Mouse (Mus musculus) liver, embryonic 13.5 days (tissue): ENCODE measurements at regions not wholly inside any gene's neighbourhood (a gene's known extent, or its start where the extent isn't known, plus 50 kb on each side); places are given as distances from the start of the nearest gene placed in this dataset.

ENCODE experiments used
- ATAC-seq: fragments of 200-750 bp; cut with Nextera tagmentation; 2 replicates; pipeline ENCODE4 v1.8.0; 2017; ENCODE audit warnings: low read depth, mild to moderate bottlenecking, moderate number of reproducible peaks, moderate library complexity
- DNase-seq: peaks from one replicate; pipeline ENCODE4 v3.0.0; 2022
- H3K27ac ChIP-seq: fragments of 300-500 bp; sonication (generic); 2 replicates; pipeline ENCODE4 v1.5.1; 2015; ENCODE audit warnings: moderate library complexity, mild to moderate bottlenecking, inconsistent platforms
- H3K27me3 ChIP-seq: fragments of 300-500 bp; sonication (generic); 2 replicates; pipeline ENCODE4 v1.6.1; 2015; ENCODE audit warnings: mild to moderate bottlenecking, inconsistent platforms
- H3K36me3 ChIP-seq: fragments of 300-500 bp; sonication (generic); 2 replicates; pipeline ENCODE4 v1.6.1; 2015; ENCODE audit warnings: mild to moderate bottlenecking, inconsistent platforms
- H3K4me1 ChIP-seq: fragments of 300-500 bp; sonication (generic); replicated peaks from 2 replicates; pipeline ENCODE4 v1.6.1; 2015; ENCODE audit warnings: inconsistent platforms
- H3K4me2 ChIP-seq: fragments of 300-500 bp; sonication (generic); 2 replicates; pipeline ENCODE4 v1.6.1; 2015; ENCODE audit warnings: inconsistent platforms, mild to moderate bottlenecking, moderate library complexity
- H3K4me3 ChIP-seq: fragments of 300-500 bp; sonication (generic); replicated peaks from 2 replicates; pipeline ENCODE4 v1.5.1; 2015; ENCODE audit warnings: mild to moderate bottlenecking, inconsistent platforms
- H3K9ac ChIP-seq: fragments of 300-500 bp; sonication (generic); 2 replicates; pipeline ENCODE4 v1.6.1; 2015; ENCODE audit warnings: mild to moderate bottlenecking, inconsistent platforms
- H3K9me3 ChIP-seq: fragments of 300-500 bp; sonication (generic); replicated peaks from 2 replicates; pipeline ENCODE4 v1.6.1; 2016; ENCODE audit warnings: inconsistent platforms
- WGBS: fragments of 180-500 bp; shearing (Covaris S2); methylation state at CpG from one replicate; pipeline ENCODE4 v1.1.7; 2015; ENCODE audit not compliant: insufficient replicate concordance; 5-methylcytosine and 5-hydroxymethylcytosine counted together

DNA sequence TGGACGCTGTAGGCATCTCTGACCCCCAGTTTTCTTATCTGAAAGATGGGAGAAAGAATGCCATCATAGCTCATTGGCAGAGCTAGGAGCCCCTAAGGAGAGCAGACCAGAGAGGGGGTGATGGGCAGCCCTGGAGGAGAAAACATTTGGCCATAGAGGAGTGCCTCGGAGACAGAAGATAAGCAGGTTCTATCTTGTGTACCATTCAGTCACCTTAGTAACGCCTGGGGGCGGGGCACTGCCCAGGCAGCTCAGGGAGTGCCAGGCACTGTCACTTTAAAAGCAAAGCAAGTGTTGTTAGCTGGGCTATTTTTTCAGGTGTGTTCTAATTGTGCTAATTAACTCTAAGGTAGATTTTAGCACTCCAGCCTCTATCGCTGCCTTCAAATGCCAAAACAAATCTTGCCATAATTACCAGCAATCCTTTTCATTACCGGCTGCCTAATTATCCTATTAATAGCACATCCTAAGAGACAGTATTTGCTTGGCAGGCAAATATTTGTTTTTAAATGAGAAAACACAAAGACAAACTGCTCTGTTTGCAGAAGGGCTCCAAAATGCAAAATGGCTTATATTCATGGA lies 119.1 kb downstream of the Tle3 start:
- peaks cover 18% of the 10 kb centered on the region for H3K27me3 ChIP-seq
- no peaks in the 10 kb centered on the region for H3K36me3 ChIP-seq
- no peaks in the 10 kb centered on the region for H3K4me1 ChIP-seq
- no peak overlapping the region for H3K27ac ChIP-seq
- 39% methylated on average over 6 of the region's 6 CpGs for WGBS
- ATAC-seq (no peak), DNase-seq (no peak)
- no peak overlapping the region for H3K4me2 ChIP-seq
- H3K9me3 ChIP-seq, result no peaks in the 10 kb centered on the region
- H3K9ac ChIP-seq, result no peak overlapping the region
- no peak overlapping the region for H3K4me3 ChIP-seq

DNA sequence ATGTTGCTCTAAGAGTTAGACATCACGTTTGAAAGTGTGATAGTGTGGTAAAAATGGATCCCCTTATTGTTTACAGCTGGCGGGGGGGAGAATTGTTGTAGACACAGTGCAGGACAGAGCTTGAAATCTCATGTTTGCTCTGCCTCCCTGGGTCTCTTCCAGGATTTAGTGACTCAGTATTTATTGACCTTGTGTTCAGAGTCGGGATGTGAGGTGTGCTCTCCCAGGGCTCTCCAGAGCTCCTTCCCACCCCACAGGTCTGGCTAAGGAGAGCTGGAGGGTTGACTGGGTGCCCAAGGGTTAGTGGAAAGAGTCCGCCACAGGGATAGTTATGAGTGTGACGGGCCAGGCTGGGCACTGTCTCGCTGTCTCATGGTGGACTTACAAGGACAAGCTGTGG lies 117.8 kb downstream of the Tle3 start:
- H3K9ac ChIP-seq, result no peak overlapping the region
- H3K27ac ChIP-seq, result no peak overlapping the region
- no peak overlapping the region for H3K4me3 ChIP-seq
- H3K36me3 ChIP-seq, result no peaks in the 10 kb centered on the region
- H3K9me3 ChIP-seq, result no peaks in the 10 kb centered on the region
- H3K4me1 ChIP-seq, result no peaks in the 10 kb centered on the region
- ATAC-seq (no peak), DNase-seq (no peak)
- WGBS, result 46% methylated on average over 6 of the region's 6 CpGs
- H3K27me3 ChIP-seq, result peaks cover 18% of the 10 kb centered on the region
- no peak overlapping the region for H3K4me2 ChIP-seq

DNA sequence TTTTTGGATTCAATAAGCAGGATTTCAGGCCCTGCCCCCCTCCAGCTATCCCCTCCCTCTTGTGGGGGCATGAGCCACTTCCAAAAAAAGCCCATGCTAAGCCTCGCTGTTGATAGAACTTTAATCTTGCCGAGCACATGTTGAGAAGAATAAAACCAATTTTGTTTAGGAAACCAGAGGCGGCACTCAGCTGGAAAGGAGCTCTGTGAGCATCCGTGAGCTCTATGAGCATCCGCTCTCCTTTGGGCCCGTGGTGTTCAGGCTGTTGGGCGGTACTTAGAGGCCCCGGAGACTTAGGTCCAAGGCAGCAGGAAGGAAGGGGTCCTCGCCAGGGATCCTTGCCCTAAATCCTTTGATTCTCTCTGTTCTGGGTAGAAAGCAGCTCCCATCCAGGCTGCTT lies 117.0 kb downstream of the Tle3 start:
- no peaks in the 10 kb centered on the region for H3K9me3 ChIP-seq
- H3K27ac ChIP-seq, result no peak overlapping the region
- H3K4me2 ChIP-seq, result no peak overlapping the region
- no peaks in the 10 kb centered on the region for H3K4me1 ChIP-seq
- no peak overlapping the region for H3K9ac ChIP-seq
- WGBS, result 37% methylated on average over 9 of the region's 9 CpGs
- peaks cover 18% of the 10 kb centered on the region for H3K27me3 ChIP-seq
- no peaks in the 10 kb centered on the region for H3K36me3 ChIP-seq
- DNase-seq (no peak), ATAC-seq (no peak)
- H3K4me3 ChIP-seq, result no peak overlapping the region

DNA sequence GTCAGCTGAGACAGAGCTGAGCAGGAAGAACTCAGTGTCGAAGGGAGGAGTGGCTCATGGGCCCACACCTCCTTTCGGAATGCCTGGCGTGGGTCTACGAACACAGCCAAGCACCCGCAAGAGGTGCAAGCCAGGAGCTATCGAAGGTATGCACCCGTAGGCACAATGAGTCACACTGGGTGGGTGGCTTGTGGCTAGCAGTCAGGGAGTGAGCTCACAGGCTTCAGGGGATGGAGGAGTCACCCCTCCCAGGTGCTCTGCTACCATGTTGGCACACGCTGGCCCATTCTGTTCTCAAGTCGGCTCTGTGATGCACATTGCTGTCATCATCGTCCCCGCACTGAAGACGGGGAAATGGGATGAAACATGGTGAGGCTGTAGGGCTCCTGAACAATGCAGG lies 115.7 kb downstream of the Tle3 start:
- DNase-seq (no peak), ATAC-seq (no peak)
- H3K4me1 ChIP-seq, result no peaks in the 10 kb centered on the region
- peaks cover 18% of the 10 kb centered on the region for H3K27me3 ChIP-seq
- WGBS, result 67% methylated on average over 12 of the region's 12 CpGs
- H3K9me3 ChIP-seq, result no peaks in the 10 kb centered on the region
- H3K4me3 ChIP-seq, result no peak overlapping the region
- no peak overlapping the region for H3K27ac ChIP-seq
- no peak overlapping the region for H3K4me2 ChIP-seq
- no peaks in the 10 kb centered on the region for H3K36me3 ChIP-seq
- H3K9ac ChIP-seq, result no peak overlapping the region

DNA sequence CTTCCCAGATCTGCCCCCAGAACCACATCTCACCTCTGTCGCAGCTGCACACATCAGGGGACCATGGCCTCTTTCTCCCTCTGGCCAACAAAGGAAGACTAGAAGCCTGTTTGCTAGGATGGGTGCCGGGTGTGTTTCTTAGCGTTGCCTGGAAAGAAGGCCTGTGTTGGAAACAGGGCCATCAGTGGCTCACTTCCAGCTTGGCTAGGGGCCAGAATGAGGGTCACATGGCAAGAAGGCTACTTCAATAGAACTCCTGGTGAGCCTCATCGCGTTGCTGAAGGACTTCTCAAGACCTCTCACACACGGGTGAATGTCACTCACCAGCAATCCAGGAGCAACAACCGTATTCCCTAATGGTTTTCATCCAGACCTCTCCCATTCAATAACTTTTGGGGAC lies 115.0 kb downstream of the Tle3 start:
- ATAC-seq (no peak), DNase-seq (no peak)
- Histone ChIP-seq H3K4me1 (no peaks in the 10 kb centered on the region), H3K27ac (no peak overlapping the region), H3K36me3 (no peaks in the 10 kb centered on the region), H3K4me2 (no peak overlapping the region), H3K27me3 (peaks cover 18% of the 10 kb centered on the region), H3K9ac (no peak overlapping the region), H3K9me3 (no peaks in the 10 kb centered on the region), H3K4me3 (no peak overlapping the region)
- 61% methylated on average over 7 of the region's 7 CpGs for WGBS

DNA sequence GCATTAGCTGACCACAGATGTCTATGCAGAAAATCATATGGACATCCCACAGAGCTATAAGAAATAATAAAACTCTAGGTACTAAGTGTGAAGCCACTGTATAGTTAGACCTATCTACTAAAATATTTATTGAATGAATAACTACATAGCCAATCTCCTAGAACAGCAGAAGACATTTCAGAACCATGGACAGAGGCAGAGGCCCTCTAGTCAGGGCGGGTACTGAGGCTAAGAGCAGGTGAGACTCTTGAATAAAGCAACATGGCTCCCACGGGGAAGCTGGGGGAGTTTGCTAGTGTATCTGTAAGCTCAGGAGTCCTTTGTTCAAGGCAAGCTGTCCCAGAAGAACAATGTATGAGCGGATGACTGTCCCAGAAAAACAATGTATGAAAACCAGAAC lies 112.2 kb downstream of the Tle3 start:
- H3K9me3 ChIP-seq, result no peaks in the 10 kb centered on the region
- 14% methylated on average over 3 of the region's 3 CpGs for WGBS
- no peak overlapping the region for H3K4me2 ChIP-seq
- no peak overlapping the region for H3K27ac ChIP-seq
- ATAC-seq (no peak), DNase-seq (no peak)
- peaks cover 15% of the 10 kb centered on the region for H3K27me3 ChIP-seq
- H3K9ac ChIP-seq, result no peak overlapping the region
- H3K4me1 ChIP-seq, result no peaks in the 10 kb centered on the region
- H3K36me3 ChIP-seq, result no peaks in the 10 kb centered on the region
- H3K4me3 ChIP-seq, result no peak overlapping the region

DNA sequence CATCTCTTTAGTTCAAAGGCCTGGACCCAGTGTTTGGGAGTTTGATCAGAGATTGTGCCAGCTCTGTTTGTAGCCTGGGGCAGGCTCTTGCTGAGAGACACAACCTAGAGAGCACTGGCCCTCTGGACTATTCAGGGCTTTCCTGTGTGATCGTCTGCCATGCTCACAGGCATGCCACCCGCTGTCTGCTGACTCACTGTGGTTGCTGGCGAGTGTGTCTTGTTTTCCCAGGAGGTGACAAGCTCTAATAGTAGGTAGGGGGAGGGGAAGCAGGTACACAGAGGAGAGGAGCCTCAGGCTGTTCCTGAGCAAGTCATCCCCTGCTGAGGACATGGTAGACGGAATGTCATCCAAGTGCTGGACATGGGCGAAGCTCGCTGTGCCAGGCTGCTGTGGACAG lies 107.5 kb downstream of the Tle3 start:
- DNase-seq (no peak), ATAC-seq (no peak)
- H3K36me3 ChIP-seq, result no peaks in the 10 kb centered on the region
- 0 out of 2 replicates have a peak, but pooled peaks cover 4% of the 10 kb centered on the region for H3K27me3 ChIP-seq
- no peaks in the 10 kb centered on the region for H3K4me1 ChIP-seq
- no peak overlapping the region for H3K4me3 ChIP-seq
- 36% methylated on average over 6 of the region's 6 CpGs for WGBS
- H3K27ac ChIP-seq, result no peak overlapping the region
- H3K4me2 ChIP-seq, result no peak overlapping the region
- no peaks in the 10 kb centered on the region for H3K9me3 ChIP-seq
- H3K9ac ChIP-seq, result no peak overlapping the region

DNA sequence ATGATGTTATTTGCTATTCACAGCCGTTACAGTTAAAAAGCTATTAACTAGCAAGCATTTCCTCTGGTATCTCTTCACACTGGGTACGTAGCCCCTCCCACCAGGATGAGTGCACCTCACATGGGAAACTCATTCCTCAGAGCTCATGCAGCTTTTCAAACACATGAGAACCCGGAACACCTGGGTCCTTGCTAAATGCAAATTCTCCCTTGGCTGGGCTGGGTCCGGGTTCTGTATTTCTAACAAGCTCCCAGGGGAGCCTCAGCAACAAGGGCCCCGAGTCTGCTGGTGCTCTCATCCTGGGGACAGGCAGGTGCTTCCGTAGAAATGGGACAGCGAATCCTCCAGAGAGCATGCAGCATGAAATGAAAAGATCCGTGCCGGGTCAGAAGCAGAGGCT lies 106.7 kb downstream of the Tle3 start:
- no peak for DNase-seq
- H3K27ac ChIP-seq, result no peak overlapping the region
- H3K27me3 ChIP-seq, result 0 out of 2 replicates have a peak, but pooled peaks cover 4% of the 10 kb centered on the region
- WGBS, result 36% methylated on average over 9 of the region's 9 CpGs
- no peak overlapping the region for H3K4me2 ChIP-seq
- H3K36me3 ChIP-seq, result no peaks in the 10 kb centered on the region
- no peak for ATAC-seq
- no peak overlapping the region for H3K9ac ChIP-seq
- no peak overlapping the region for H3K4me3 ChIP-seq
- no peaks in the 10 kb centered on the region for H3K9me3 ChIP-seq
- H3K4me1 ChIP-seq, result no peaks in the 10 kb centered on the region

DNA sequence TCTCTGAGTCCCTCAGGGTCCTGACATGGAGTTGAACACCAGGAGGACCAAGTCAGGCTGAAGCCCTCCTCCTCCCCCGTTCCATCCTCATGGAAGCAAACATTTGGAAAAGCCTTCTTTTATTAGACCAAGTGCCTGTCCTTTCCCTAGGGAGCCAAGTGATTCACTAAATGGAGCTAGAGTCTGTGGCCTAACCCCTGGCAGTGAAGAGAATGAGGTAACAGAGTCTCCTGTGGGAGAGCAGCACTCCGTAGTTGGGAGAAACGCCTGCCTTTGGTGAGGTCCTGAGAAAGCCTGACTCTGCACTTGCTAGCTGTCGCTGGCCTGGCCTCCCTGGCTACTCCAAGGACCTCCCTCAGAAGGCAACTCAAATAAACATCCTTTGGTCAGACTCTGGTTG lies 104.2 kb downstream of the Tle3 start:
- H3K9me3 ChIP-seq, result no peaks in the 10 kb centered on the region
- H3K9ac ChIP-seq, result no peak overlapping the region
- no peak overlapping the region for H3K4me3 ChIP-seq
- ATAC-seq (no peak), DNase-seq (no peak)
- no peak overlapping the region for H3K4me2 ChIP-seq
- H3K27ac ChIP-seq, result no peak overlapping the region
- H3K4me1 ChIP-seq, result no peaks in the 10 kb centered on the region
- H3K27me3 ChIP-seq, result 0 out of 2 replicates have a peak, but pooled peaks cover 4% of the 10 kb centered on the region
- H3K36me3 ChIP-seq, result no peaks in the 10 kb centered on the region
- 44% methylated on average over 4 of the region's 4 CpGs for WGBS

DNA sequence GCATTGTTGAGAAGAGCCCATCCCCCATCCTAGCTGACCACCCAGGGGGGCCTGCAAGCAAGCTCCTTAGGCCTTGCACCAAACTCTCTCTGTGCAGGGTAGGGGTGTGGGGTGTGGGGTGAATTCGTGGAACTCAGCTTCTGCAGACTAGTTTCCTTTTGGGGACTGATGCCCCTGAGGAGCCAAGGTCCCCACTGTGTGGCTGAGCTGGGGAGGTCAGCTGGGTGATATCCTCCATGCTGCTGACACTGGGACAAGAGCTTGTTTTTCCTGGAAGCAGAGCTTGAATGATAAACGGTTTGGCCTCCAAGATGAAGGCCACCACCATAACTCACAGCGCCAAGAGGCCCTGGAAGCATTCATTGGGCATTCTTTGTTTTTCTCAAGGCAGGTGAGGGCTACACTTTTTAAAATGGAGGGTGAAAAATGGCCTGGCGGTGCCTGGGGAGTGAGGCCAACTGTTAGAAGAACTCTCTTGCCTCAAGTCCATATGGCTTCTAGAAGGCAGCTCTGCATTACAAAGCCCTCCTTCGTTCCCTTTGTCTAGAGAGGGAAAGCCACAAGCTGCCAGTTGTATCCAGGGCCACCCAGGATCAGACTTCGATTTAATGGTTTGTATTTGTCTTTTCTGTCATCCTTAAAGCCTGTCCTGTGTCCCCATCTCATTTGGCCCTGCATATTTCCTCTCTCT lies 98.8 kb downstream of the Tle3 start:
- no peak for DNase-seq
- Histone ChIP-seq H3K4me2 (no peak overlapping the region), H3K27ac (no peak overlapping the region), H3K4me1 (no peaks in the 10 kb centered on the region), H3K9me3 (no peaks in the 10 kb centered on the region), H3K4me3 (no peak overlapping the region), H3K9ac (no peak overlapping the region), H3K27me3 (0 out of 2 replicates have a peak, but pooled peaks cover 3% of the 10 kb centered on the region), H3K36me3 (no peaks in the 10 kb centered on the region)
- WGBS, result 43% methylated on average over 6 of the region's 6 CpGs
- no peak for ATAC-seq

DNA sequence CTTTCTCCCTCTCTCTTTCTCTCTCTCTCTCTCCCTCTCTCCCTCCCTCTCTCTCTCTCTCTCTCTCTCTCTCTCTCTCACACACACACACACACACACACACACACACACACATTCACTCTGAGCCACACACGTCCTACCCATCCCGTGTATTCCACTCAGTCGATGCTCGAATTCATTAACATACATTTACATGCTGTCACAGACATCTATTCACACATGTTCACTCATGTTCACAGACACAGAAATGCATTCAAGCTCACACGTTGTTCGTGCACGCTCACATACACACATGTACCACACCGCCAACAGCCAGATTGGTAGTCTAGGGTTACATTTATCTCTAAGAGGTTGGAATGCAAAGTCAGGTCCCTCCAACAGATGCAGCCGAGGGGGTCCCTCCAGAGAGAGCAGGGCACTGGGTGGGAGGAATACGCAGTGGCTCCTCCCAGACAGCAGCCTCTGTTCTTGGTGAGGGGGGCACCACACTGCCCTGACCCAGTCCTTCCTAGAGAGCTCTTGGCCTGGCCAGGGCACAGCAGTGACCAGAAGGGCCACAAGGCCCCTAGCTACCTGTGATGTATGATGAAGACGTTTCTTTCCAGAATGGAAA lies 96.8 kb downstream of the Tle3 start:
- 0 out of 2 replicates have a peak, but pooled peaks cover 3% of the 10 kb centered on the region for H3K27me3 ChIP-seq
- DNase-seq (no peak), ATAC-seq (no peak)
- H3K9me3 ChIP-seq, result no peaks in the 10 kb centered on the region
- no peak overlapping the region for H3K9ac ChIP-seq
- no peak overlapping the region for H3K27ac ChIP-seq
- H3K36me3 ChIP-seq, result no peaks in the 10 kb centered on the region
- no peak overlapping the region for H3K4me3 ChIP-seq
- H3K4me2 ChIP-seq, result no peak overlapping the region
- WGBS, result 55% methylated on average over 11 of the region's 11 CpGs
- H3K4me1 ChIP-seq, result no peaks in the 10 kb centered on the region
